Mouse (Mus musculus) effector memory CD4-positive, alpha-beta T cell, adult 7 months (primary cell): ENCODE data around the gene F8. TPM values are rescaled to one million over a fixed set of nuclear protein-coding genes. Genes with fewer than 3 reads are reported as not detected.

Source experiments
- polyA plus RNA-seq: library from polyadenylated mRNA; unstranded; fragments of 100-300 nt; shearing (Covaris generic); gene quantifications from one replicate; pipeline ENCODE4 v1.2.1, GENCODE M21; 2017

The F8 gene
- 0.04 TPM for polyA plus RNA-seq

GRCm38 (mm10) chrX:75382195-75382771, at the start of gene F8, which contains the start of gene Fundc2:
Gene F8 (minus strand): TSS chrX:75382615.
Gene Fundc2 (plus strand): TSS chrX:75382399.

GRCm38 (mm10) chrX:75415936-75416785, 33.7 kb upstream of the F8 start, which contains the start of the genes Cmc4, Mtcp1 and Brcc3:
Gene Cmc4 (minus strand): TSS chrX:75416584.
Gene Mtcp1 (minus strand): TSS chrX:75416588.
Gene Brcc3 (plus strand): TSS chrX:75416628.

GRCm38 (mm10) chrX:75163670-75164069, 218.7 kb downstream of the F8 start, which contains the start of gene Smim9:
Gene Smim9 (minus strand): TSS chrX:75163770.

GRCm38 (mm10) chrX:75130467-75131160, 251.8 kb downstream of the F8 start, which contains the start of gene Mpp1:
Gene Mpp1 (minus strand): TSS chrX:75131016.

Other genes starting within 250 kb of the F8 start
- gene Smim9, start 218.8 kb downstream of the F8 start, polyA plus RNA-seq = not detected
- 38.4 TPM for gene Fundc2, start 216 bp downstream of the F8 start, polyA plus RNA-seq
- gene Cmc4, start 34.0 kb upstream of the F8 start, polyA plus RNA-seq = 17.9 TPM
- gene Mtcp1, start 34.0 kb upstream of the F8 start, polyA plus RNA-seq = 9.6 TPM
- gene Brcc3, start 34.0 kb upstream of the F8 start, polyA plus RNA-seq = 57.7 TPM
- gene Vbp1, start 131.7 kb upstream of the F8 start, polyA plus RNA-seq = 176 TPM
- gene Rab39b, start 195.6 kb upstream of the F8 start, polyA plus RNA-seq = 4.5 TPM